Mouse (Mus musculus): ENCODE data around the gene Letmd1. TPM values are rescaled to one million over a fixed set of nuclear protein-coding genes. Genes with fewer than 3 reads are reported as not detected.

Gene Letmd1
- polyA plus RNA-seq, 2 experiments = 27.9 to 62.4 TPM

- no peak overlapping the region for H3K27ac ChIP-seq (replicated peaks; ENCODE audit: low read depth, low read length)
- ATAC-seq (ENCODE audit: low FRiP score, low read depth) (no peak), DNase-seq (ENCODE audit: low spot score) (no peak)
- H3K4me2 ChIP-seq (replicated peaks; ENCODE audit: low read depth, low read length, severe bottlenecking) = no peak overlapping the region
- no peaks in the 10 kb centered on the region for H3K4me1 ChIP-seq (ENCODE audit: control insufficient read depth, insufficient read depth, low read length)
- H3K4me3 ChIP-seq (replicated peaks; ENCODE audit: low read length) = no peak overlapping the region
- H3K27me3 ChIP-seq (ENCODE audit: control insufficient read depth, insufficient read depth, low read length) = no peaks in the 10 kb centered on the region
- no peak overlapping the region for H3K9ac ChIP-seq (ENCODE audit: low read depth, low read length, severe bottlenecking)
- no peaks in the 10 kb centered on the region for H3K36me3 ChIP-seq (ENCODE audit: control insufficient read depth, insufficient read depth, low read length)
- 61% methylated on average over 7 of the region's 7 CpGs for WGBS
- no peak for TF ChIP-seq POLR2A (IDR thresholded peaks at IDR 0.05; ENCODE audit: borderline replicate concordance, extremely low read depth, insufficient read depth, insufficient read length)
- H3K9me3 ChIP-seq (ENCODE audit: control insufficient read depth, low read length) = no peaks in the 10 kb centered on the region
Measured at GRCm38 (mm10) chr15:100456356-100456991, 12.3 kb upstream of the Letmd1 start.

- H3K4me3 ChIP-seq (replicated peaks; ENCODE audit: low read length) = no peak overlapping the region
- H3K9ac ChIP-seq (ENCODE audit: low read depth, low read length, severe bottlenecking) = no peak overlapping the region
- 7% methylated on average over 17 of the region's 17 CpGs for WGBS
- H3K9me3 ChIP-seq (ENCODE audit: control insufficient read depth, low read length) = no peaks in the 10 kb centered on the region
- peak; percentile 92 for DNase-seq (ENCODE audit: low spot score)
- no peak; the same call in 1 of the 2 replicates for ATAC-seq (ENCODE audit: low FRiP score, low read depth)
- no peaks in the 10 kb centered on the region for H3K36me3 ChIP-seq (ENCODE audit: control insufficient read depth, insufficient read depth, low read length)
- H3K27me3 ChIP-seq (ENCODE audit: control insufficient read depth, insufficient read depth, low read length) = no peaks in the 10 kb centered on the region
- no peak overlapping the region for H3K4me2 ChIP-seq (replicated peaks; ENCODE audit: low read depth, low read length, severe bottlenecking)
- TF ChIP-seq POLR2A (IDR thresholded peaks at IDR 0.05; ENCODE audit: borderline replicate concordance, extremely low read depth, insufficient read depth, insufficient read length) = no peak
- no peaks in the 10 kb centered on the region for H3K4me1 ChIP-seq (ENCODE audit: control insufficient read depth, insufficient read depth, low read length)
- no peak overlapping the region for H3K27ac ChIP-seq (replicated peaks; ENCODE audit: low read depth, low read length)
Measured at GRCm38 (mm10) chr15:100457340-100457739, 11.5 kb upstream of the Letmd1 start.

GRCm38 (mm10) chr15:100458055-100458454 lies 10.8 kb upstream of the Letmd1 start:
- WGBS = 54% methylated on average over 10 of the region's 10 CpGs
- Histone ChIP-seq H3K36me3 (ENCODE audit: control insufficient read depth, insufficient read depth, low read length) (no peaks in the 10 kb centered on the region), H3K27ac (replicated peaks; ENCODE audit: low read depth, low read length) (no peak overlapping the region), H3K4me1 (ENCODE audit: control insufficient read depth, insufficient read depth, low read length) (no peaks in the 10 kb centered on the region), H3K9ac (ENCODE audit: low read depth, low read length, severe bottlenecking) (no peak overlapping the region), H3K9me3 (ENCODE audit: control insufficient read depth, low read length) (no peaks in the 10 kb centered on the region), H3K27me3 (ENCODE audit: control insufficient read depth, insufficient read depth, low read length) (no peaks in the 10 kb centered on the region), H3K4me2 (replicated peaks; ENCODE audit: low read depth, low read length, severe bottlenecking) (no peak overlapping the region), H3K4me3 (replicated peaks; ENCODE audit: low read length) (no peak overlapping the region)
- ATAC-seq (ENCODE audit: low FRiP score, low read depth) = no peak
- no peak for TF ChIP-seq POLR2A (IDR thresholded peaks at IDR 0.05; ENCODE audit: borderline replicate concordance, extremely low read depth, insufficient read depth, insufficient read length)
- peak; percentile 45 for DNase-seq (ENCODE audit: low spot score)

GRCm38 (mm10) chr15:100460942-100461341 lies 7.9 kb upstream of the Letmd1 start:
- ATAC-seq (ENCODE audit: low FRiP score, low read depth) = no peak

GRCm38 (mm10) chr15:100461646-100462045 lies 7.2 kb upstream of the Letmd1 start:
- Histone ChIP-seq H3K4me1 (ENCODE audit: control insufficient read depth, insufficient read depth, low read length) (no peaks in the 10 kb centered on the region), H3K27me3 (ENCODE audit: control insufficient read depth, insufficient read depth, low read length) (no peaks in the 10 kb centered on the region), H3K4me3 (replicated peaks; ENCODE audit: low read length) (no peak overlapping the region), H3K27ac (replicated peaks; ENCODE audit: low read depth, low read length) (no peak overlapping the region), H3K36me3 (ENCODE audit: control insufficient read depth, insufficient read depth, low read length) (no peaks in the 10 kb centered on the region), H3K9ac (ENCODE audit: low read depth, low read length, severe bottlenecking) (no peak overlapping the region), H3K9me3 (ENCODE audit: control insufficient read depth, low read length) (no peaks in the 10 kb centered on the region), H3K4me2 (replicated peaks; ENCODE audit: low read depth, low read length, severe bottlenecking) (no peak overlapping the region)
- no peak for DNase-seq (ENCODE audit: low spot score)
- WGBS = 71% methylated on average over 9 of the region's 9 CpGs
- TF ChIP-seq POLR2A (IDR thresholded peaks at IDR 0.05; ENCODE audit: borderline replicate concordance, extremely low read depth, insufficient read depth, insufficient read length) = no peak
- no peak for ATAC-seq (ENCODE audit: low FRiP score, low read depth)

More at GRCm38 (mm10) chr15:100460942-100461341, 7.9 kb upstream of the Letmd1 start:
- Histone ChIP-seq H3K27me3 (ENCODE audit: control insufficient read depth, insufficient read depth, low read length) (no peaks in the 10 kb centered on the region), H3K9ac (ENCODE audit: low read depth, low read length, severe bottlenecking) (no peak overlapping the region), H3K4me2 (replicated peaks; ENCODE audit: low read depth, low read length, severe bottlenecking) (no peak overlapping the region; the same call in 1 of the 2 replicates), H3K4me3 (replicated peaks; ENCODE audit: low read length) (no peak overlapping the region), H3K4me1 (ENCODE audit: control insufficient read depth, insufficient read depth, low read length) (no peaks in the 10 kb centered on the region), H3K9me3 (ENCODE audit: control insufficient read depth, low read length) (no peaks in the 10 kb centered on the region), H3K27ac (replicated peaks; ENCODE audit: low read depth, low read length) (no peak overlapping the region), H3K36me3 (ENCODE audit: control insufficient read depth, insufficient read depth, low read length) (no peaks in the 10 kb centered on the region)
- 7% methylated on average over 12 of the region's 12 CpGs for WGBS
- no peak for DNase-seq (ENCODE audit: low spot score)
- TF ChIP-seq POLR2A (IDR thresholded peaks at IDR 0.05; ENCODE audit: borderline replicate concordance, extremely low read depth, insufficient read depth, insufficient read length) = no peak

Measured in limb, embryonic 14.5 days (tissue).